Comparison of ENCODE assay signal across 25 mouse cellular contexts in the genomic region with DNA sequence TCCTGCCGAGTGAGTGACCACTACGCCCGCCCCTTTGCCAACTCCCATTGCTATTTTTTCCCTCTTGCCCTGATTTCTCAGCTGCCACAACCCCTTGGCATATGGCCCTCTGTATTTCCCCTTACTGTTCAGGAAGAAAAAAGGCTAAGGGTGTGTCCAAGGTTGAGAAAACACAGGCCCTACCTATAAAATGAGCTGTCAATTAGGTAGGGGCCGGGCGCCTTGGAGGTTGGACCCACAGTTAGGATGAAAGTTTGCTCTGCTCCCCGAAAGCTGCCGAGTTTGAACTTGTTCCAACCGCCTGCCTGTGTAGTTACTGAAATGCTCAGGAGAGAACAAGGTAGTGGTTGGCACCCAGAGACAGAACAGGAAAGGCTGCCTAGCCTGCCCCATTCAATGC. TPM values are rescaled to one million over a fixed set of nuclear protein-coding genes. Genes with fewer than 3 reads are reported as not detected.
"Had no signal": no experiment of that assay in that cellular context is flagged by ENCODE, and none has a peak within 500 bp of the region (broad histone marks: within the 10 kb centered on the region; RNA-seq: fewer than 3 reads in every experiment).

No protein-coding gene starts in this region.

- H3K4me2 ChIP-seq: kidney, embryonic 15.5 days; liver, embryonic 13.5 days; midbrain, embryonic 12.5 days; midbrain, embryonic 15.5 days; neural tube, embryonic 12.5 days; neural tube, embryonic 15.5 days had no signal

- H3K9ac ChIP-seq: kidney, embryonic 15.5 days; liver, embryonic 13.5 days; midbrain, embryonic 12.5 days; midbrain, embryonic 15.5 days; neural tube, embryonic 12.5 days; neural tube, embryonic 15.5 days had no signal

- H3K36me3 ChIP-seq: kidney, embryonic 15.5 days; liver, embryonic 13.5 days; midbrain, embryonic 12.5 days; midbrain, embryonic 15.5 days; neural tube, embryonic 12.5 days; neural tube, embryonic 15.5 days had no signal

- H3K4me3 ChIP-seq: kidney, embryonic 15.5 days; layer of hippocampus, adult 2 months; liver, embryonic 13.5 days; midbrain, embryonic 12.5 days; midbrain, embryonic 15.5 days; neural tube, embryonic 12.5 days; neural tube, embryonic 15.5 days had no signal

- H3K27me3 ChIP-seq: midbrain, embryonic 15.5 days had no signal

- H3K27ac ChIP-seq: kidney, embryonic 15.5 days; layer of hippocampus, adult 2 months; liver, embryonic 13.5 days; macrophage; midbrain, embryonic 12.5 days; midbrain, embryonic 15.5 days; neural tube, embryonic 12.5 days; neural tube, embryonic 15.5 days had no signal

- DNase-seq: kidney, adult 11 months; kidney, adult 8-10 months; kidney, postnatal 10 days; kidney, postnatal 4 days; layer of hippocampus, adult 9-11 months; liver, embryonic 13.5 days; lung, adult 2 months; lung, postnatal 14 days; right cerebral cortex, adult 18-20 months; right cerebral cortex, postnatal 14 days; right cerebral cortex, postnatal 4 days; spleen, adult 18-20 months; thymus, adult 18-20 months; thymus, postnatal 36 days had no signal

- H3K9me3 ChIP-seq: kidney, embryonic 15.5 days; liver, embryonic 13.5 days; midbrain, embryonic 12.5 days; midbrain, embryonic 15.5 days; neural tube, embryonic 12.5 days; neural tube, embryonic 15.5 days had no signal

- ATAC-seq: midbrain, embryonic 15.5 days had no signal

RNA-seq across cellular contexts. Expression of a gene that starts 2.3 kb away (rescaled TPM):
- polyA plus RNA-seq: kidney, embryonic 15.5 days; liver, adult 2 months; liver, embryonic 13.5 days; liver, embryonic 16.5 days; macrophage; midbrain, embryonic 12.5 days; neural tube, embryonic 12.5 days had no signal

RNA-seq across cellular contexts. Expression of a gene that starts 24.1 kb away (rescaled TPM):
- polyA plus RNA-seq: kidney, embryonic 15.5 days; limb, embryonic 11.5 days; limb, embryonic 14.5 days; liver, adult 2 months; liver, embryonic 13.5 days; liver, embryonic 16.5 days; macrophage; midbrain, embryonic 12.5 days; midbrain, embryonic 15.5 days; neural tube, embryonic 12.5 days; neural tube, embryonic 15.5 days had no signal

RNA-seq across cellular contexts. Expression of a gene that starts 58.3 kb away (rescaled TPM):
- polyA plus RNA-seq: limb, embryonic 11.5 days; limb, embryonic 14.5 days; liver, embryonic 13.5 days; liver, embryonic 16.5 days; lung, adult 2 months; macrophage; midbrain, embryonic 12.5 days; midbrain, embryonic 15.5 days had no signal
